Mouse (Mus musculus): ENCODE data around the gene Ncor2. TPM values are rescaled to one million over a fixed set of nuclear protein-coding genes. Genes with fewer than 3 reads are reported as not detected.

Gene Ncor2
- total RNA-seq, 2 experiments from 2014 or later = 118 to 134 TPM

DNA sequence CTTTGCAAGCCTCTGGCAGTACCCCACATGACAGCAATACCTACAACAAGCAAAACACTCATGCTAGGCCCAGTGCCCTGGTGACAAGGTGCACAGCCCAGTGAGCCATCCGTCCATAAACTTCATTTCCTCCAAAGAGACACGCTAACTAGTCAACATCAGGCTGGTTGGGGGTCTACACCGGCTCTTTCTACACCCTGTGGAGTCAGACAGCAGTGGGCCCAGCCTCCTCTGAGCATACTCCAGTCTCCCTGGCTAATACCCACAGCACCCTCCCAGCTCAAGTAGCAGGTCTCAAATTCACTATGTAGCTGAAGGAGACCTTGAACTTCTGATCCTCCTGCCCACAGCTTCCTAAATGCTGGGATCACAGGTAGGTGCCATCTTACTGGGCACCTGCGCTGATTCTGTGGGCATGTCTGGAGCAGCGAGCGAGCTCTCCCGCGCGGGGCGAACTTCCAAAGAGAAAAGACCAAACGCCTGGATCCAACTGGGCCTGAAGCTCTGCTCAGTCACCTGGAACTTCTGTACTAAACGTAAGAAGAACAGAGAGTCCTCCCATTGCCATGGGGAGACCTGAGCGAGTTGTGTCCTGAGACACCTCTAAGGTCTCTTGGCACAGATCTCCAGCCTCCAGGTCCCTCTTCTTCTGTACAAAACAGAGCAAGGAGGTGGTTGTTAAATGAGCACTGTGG, 46.3 kb downstream of the Ncor2 start:
- DNase-seq (ENCODE audit: low spot score) = no peak

DNA sequence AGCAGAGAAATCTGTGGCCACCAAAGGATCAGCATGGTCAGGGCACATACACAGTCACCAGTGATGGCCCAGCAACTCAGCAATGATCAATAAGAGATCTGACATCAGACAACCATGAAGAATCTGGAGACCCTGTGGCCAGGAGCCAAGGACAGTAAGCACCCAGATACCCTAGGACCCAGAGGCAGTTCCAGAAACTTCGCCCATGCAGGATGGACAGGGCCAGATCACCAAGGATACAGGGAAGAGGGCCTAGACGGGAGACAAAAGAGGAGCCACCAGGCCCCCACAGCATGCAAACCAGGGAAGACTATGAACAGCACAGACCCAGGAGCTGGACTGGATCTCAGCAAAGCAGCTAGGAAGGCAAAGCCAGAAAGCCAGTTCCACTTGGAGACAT, 47.0 kb downstream of the Ncor2 start:
- no peak for DNase-seq (ENCODE audit: low spot score)

DNA sequence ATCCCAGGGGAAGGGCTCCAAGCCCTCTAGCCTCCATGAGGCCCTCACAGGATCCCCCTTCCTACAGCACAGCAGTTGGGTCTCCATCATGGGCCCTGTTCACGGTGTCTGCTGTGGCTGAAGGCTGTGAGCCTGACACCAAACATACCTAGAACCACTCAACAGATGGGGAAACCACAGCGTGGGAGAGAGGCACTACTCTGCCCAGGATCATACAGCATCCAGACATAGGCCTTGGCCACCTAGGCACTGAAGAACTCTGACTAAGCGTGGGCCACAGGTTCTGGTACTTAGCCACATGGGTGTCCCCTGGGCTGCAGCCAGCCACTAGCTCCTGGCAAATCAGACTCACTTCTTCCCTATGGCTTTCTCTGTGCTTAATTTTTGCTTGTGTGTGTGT, 48.6 kb downstream of the Ncor2 start:
- DNase-seq (ENCODE audit: low spot score) = no peak

DNA sequence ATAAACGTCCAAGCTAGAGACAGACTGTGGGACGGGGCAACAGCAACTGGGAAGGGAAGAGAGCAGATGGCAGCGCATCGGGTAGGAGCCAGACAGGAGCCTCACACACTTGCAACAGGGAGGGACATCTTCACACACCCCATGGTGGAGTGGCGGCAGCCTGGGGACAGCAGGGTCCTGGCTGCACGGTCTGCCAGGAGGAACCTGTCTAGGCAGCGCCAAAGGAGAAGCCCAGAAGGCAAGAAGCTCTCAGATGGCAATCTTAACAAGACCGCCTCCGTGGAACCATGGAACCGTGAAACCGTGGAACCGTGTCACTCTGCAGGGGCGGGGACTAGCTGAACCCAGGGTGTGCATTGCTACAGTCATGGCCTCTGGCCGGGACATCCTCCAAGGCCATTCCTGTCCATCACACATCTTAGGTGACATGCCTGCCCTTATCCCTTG, 50.1 kb downstream of the Ncor2 start:
- no peak for DNase-seq (ENCODE audit: low spot score)

DNA sequence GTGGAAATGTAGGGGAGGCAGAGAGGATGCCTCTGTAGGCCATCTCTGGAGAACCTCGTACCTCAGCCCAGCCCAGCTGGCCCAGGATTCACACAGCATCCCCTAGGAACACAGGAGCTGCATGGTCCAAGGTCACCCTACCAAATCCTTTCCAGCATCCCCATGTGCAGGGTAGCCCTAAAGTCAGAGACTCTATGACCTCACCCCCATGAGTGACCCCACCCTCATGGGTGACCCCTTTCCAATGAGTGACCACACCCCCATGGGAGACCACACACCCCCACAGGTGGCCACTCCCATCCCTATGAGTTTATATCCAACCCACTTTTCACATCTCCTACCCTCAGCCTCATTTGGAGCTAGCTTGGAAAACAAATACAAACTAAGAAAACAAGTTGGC, 51.1 kb downstream of the Ncor2 start:
- no peak for DNase-seq (ENCODE audit: low spot score)

DNA sequence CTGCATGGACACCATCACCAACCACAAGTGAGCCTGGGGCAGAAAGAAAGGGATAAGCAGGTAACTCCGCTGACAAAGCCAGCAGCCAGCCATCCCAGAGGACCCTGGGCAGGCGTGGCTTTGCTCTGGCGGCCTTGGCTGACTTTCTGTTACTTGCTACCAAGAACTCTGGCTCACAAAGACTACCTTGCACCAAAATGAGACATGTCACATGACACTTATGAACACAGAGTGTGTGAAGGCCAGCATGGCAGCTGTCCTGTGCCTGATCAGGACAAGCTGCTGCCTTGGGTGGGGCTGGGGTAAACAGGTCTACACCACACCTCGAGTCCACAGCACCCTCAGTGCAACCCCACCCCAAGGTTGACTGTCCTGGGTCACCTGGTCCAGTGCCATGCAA, 51.6 kb downstream of the Ncor2 start:
- no peak for DNase-seq (ENCODE audit: low spot score)

DNA sequence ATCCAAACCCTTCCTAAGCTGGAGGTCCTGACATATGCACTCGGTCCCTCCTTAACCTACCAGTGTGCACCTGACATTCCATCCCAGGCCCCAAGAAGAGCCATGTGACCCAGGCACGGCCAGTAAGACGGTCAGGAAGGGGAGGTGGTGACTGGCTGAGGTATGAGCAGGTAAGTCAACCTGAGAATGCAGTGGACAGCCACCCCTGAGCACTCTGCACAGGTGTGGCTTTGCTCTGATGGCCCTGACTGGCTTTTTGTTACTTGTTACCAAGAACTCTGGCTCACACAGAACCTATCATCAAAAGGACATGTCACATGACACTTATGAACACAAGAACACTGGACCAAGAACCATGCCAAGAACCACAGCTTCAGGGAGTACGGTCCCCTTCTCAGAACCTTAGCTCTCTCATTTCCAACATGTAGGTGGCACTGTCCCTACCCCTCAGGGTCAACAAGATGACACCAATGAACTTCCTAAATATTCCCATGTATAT, 53.0 kb downstream of the Ncor2 start:
- no peak for DNase-seq (ENCODE audit: low spot score)

DNA sequence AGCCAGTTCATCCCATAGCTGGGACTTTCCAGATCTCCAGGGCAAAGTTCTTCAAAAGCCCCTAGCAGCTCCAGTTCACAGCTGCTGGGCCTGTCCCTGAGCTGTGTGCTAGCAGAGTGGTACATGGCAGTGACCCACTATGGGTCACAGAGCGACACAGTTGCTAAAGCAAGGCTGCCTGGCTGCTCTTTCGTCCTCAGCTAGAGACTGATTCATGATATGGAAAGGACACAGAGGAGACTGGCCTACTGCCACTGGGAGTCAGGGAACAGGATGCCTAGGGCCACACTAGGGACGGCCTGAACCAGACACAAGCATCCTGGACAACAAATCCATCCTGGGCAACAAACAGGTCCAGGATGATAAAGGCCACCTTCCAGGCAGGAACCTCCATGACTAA, 53.8 kb downstream of the Ncor2 start:
- DNase-seq (ENCODE audit: low spot score) = no peak

DNA sequence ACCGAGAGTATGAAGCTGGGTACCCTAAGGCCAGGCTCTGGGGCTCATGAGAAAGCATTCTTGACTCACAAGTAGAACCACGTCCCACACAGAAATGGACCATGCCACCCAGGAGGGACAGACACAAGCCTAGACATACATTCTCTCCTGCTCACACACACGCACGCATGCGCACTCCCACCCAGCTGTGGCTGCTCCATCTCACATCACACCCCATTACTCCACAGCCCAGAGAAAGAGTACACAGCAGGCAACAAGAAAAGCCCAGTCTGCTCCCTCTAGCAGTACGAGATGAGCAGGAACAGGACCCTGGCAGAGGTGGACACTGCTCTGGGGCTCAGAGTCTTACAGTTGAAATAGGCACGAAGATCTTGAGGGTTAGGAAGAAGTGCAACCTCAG, 55.0 kb downstream of the Ncor2 start:
- no peak for DNase-seq (ENCODE audit: low spot score)

DNA sequence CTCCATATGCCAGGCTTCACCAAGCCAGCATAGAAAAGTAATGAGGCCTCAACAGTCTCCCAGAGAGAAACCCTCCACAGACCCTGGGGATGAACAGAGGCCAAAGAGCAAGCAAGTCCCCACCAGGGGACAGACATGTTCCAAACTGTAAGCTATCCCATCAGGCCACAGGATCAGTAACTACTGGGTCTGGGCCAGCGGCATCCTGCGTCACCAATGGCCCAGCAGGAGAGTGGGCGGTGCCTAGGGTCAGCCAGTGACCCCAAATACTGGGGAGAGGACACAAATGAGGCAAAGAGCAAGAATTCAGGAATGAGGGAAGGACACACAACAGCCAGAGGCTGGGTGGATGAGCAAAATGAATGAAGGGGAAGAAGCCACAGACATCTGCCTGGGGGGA, 55.8 kb downstream of the Ncor2 start:
- DNase-seq (ENCODE audit: low spot score) = no peak

DNA sequence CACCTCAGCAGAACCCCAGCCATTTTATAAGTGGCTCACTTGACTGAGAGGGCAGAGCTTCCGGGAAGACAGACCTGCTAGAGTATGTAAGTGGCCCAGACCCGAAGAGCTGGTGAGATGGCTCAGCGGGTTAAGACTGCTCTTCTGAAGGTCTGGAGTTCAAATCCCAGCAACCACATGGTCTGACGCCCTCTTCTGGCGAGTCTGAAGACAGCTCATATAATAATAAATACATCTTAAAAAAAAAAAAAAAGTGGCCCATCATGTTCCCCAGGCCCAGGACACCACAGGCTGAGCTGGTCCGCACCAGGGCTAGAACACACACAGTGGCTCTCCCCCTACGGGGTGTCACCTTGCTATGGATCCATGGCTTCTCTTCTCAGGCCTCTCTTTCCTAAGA, 56.5 kb downstream of the Ncor2 start:
- DNase-seq (ENCODE audit: low spot score) = no peak

DNA sequence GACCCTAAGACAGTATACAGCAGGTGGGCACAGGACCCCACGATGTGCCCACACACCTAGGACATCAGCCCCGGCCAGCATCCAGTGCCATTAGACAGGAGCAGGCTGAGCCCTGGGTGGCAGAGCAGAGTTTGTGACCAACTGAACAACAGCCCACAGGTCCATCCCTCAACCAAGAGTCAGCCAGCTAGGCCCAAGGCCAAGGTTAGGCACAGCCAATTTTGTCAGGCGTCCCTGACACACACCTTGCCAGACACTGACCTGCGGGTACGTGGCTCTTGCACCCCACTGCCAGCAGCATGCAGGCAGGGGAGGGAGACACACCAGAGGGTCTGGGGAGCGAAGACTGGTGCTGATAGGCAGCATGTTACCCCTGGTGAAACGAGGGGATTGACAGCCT, 57.0 kb downstream of the Ncor2 start:
- DNase-seq (ENCODE audit: low spot score) = no peak

DNA sequence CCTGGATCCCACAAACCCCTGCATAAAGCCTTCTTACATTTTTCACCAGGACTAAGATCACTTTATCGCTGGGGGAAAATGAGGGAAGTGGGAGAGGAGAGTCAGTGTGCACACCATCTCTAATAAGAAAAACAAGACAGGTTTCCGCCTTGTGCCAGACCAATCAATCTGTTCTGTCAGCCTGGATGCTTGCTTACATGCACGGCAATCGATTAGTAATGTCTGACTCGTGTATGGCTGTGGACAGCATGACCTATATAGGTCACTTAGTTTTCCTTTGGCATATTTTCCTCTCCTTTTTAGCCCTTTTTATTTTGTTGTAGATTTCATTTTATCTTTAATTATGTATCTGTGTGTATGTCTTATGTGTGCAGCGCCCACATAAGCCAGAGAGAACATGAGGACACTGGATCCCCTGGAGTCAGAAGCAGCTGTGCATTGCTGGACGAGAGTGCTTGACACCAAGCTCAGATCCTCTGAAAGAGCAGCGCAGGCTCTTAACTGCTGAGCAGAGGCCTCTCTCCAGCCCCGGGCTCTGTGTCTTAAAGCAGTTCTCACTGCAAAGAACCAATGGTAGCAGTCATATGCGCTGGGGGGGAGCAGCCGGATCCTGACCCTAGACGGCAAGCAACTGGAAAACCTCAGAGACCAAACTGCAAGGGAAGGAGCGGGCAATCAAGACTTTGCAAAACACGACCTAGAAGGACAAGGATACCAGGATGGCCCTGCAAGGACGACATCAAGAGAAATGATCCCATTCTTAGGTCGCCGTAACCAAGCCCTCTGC, 58.3 kb downstream of the Ncor2 start:
- no peak for DNase-seq (ENCODE audit: low spot score)

DNA sequence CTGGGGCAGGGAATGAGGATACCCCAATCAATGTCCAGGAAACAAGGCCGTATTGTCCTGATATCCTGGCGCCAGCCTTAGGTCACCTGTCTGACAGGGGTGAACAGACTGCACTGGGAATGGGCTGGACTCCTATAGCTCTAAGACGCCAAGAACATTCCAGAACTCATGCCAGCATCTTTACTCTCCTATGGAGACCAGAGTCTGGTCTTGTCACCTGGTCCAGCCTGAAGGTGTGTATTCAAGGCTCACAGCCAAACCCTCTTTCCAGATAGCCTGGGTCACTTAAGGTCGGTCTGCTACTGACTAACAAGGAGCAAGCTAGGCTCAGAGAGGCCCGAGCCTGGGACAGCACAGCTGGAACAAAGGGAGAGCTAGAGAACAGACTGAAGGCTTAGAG, 61.8 kb downstream of the Ncor2 start:
- no peak for DNase-seq (ENCODE audit: low spot score)

DNA sequence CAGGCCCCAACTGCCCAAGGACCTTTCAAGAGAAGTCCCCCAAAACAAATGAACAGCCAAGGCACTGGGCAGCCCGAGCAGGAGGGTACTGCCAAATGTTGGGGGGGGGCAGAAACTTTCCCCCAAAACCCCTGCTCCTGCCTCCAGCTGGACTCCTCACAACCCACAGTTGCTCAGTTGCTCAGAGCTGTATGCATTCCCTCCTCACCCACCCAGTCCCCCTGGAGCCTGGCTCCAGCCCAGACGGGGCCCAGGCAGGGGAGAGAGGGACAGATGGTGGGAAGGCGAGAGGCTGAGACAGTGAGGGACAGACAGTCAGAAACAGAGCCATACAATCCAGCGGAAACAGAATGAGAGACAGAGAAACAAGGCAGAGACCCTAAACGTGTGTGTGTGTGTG, 66.0 kb downstream of the Ncor2 start:
- no peak for DNase-seq (ENCODE audit: low spot score)

DNA sequence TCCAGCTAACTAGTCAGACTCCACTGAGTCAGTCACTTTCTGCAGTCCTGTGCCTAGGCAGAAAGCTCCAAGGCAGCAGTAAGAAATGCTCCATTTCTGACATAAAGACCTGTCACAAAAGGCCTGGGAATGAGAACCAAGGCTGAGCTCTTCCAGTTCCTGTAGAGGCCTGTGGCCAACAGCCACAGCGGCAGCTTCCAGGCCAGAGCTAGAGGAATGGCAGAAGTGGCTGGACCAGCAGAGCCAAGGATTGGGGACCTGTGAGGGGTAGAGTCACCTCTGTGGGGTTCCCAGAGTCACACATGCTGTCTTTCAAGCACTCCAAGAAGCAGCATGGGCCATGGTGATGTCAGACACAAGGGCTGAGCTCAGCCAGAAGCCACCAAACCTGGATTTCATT, 66.4 kb downstream of the Ncor2 start:
- DNase-seq (ENCODE audit: low spot score) = no peak

DNA sequence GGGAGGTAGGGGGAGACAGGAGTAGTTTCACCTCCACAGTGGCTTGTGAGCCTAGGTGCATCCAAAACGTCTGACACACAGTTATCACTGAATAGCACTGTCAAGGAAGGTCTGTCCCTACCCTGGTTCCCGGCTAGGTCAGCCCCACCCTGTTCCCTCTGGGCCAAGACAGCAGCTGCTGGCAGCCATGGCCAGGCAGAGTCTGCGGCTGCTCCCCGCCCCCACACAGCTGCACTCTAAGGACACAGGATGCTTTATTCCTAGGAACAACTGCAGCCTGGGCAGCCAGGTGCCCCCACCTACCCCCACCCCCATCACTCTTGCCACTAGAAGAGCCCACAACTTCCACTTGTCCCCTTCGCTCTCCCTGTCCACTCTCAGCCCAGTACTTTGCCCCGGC, 67.9 kb downstream of the Ncor2 start:
- peak; percentile 79 for DNase-seq (ENCODE audit: low spot score)

DNA sequence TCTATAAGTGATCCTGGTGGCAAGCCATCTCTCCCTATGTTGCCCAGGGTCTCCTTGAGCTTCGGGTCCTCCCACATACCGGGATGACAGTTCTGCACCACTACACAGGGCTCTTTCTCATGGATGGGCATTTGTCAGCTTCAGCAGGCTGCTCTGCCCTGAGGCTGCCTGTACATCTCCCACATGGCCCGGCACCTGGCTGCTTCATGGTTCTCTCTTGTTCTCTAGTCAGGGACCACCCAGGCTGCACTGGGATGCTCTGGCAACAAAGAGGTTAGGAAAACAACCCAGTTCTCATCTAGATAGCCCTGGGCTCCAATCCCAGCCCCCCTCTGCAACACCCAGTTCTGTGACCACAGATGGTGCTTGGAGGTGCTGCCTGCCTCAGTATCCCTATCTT, 68.3 kb downstream of the Ncor2 start:
- DNase-seq (ENCODE audit: low spot score) = no peak

DNA sequence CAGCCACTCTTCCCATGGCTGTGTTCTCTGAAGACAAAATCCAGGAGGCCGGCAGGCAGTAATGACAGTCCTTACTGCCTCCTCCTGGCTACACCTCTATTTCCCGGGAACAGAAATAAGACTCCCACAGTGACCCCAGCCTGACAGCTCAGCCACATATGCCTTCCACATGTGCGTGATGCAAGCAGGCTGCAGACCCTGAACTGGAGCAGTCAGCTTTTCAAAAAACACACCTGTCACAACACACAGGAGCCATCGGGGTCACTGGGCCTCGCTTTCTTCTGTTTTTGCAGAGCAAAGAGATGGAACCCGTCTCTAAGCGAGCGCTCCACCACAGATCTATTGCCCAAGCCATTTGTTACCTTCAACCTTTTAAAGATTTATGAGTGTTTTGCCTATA, 68.8 kb downstream of the Ncor2 start:
- DNase-seq (ENCODE audit: low spot score) = no peak

DNA sequence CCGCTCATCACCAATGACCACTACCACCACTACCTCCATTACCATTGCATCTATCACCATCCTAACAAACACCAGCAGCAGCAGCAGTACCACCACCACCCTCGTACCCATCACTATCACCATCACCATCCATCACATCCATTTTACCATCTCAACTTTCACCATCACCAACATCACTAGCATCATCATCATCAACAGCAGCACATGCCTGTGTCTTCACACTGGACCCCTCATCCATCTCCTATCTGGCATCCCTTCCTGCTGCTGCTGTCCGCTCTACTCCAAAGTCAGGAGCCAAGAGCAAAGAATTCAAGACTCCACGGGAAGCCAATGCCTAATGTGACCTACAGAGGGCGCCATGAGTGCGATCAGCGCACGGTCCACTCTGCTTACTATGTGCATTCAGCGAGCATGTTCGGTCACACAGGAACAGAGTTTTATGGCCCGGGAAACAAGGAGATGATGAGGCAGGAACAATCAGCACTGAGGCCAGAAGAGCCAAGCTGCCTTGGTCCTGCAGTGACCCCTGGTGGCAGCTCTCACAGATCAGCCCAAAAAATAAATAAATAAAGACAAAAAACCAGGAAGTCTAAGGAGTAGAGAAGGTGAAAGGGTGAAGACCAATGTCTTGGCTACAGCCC, 71.9 kb downstream of the Ncor2 start:
- peak; percentile 74 for DNase-seq (ENCODE audit: low spot score)

DNA sequence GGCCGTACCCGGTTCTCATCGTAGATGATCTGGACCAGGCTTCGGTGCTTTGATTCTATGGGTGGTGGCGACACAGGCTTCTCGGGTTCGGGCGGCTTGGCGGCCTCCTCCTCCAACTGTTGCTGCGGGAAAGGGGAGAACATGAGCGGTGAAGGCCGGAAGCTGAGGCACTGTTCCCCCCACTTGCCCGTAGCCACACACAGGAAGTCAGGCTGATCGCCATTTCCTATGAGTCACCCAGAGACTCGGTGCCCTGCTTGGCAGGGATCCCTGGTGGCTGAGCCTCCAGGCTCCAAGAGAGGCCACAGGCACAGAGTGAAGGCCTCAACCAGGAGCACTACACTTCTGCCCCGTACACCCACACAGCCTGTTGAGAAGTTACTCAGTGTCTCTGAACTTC, 72.8 kb downstream of the Ncor2 start:
- peak; percentile 59 for DNase-seq (ENCODE audit: low spot score)

DNA sequence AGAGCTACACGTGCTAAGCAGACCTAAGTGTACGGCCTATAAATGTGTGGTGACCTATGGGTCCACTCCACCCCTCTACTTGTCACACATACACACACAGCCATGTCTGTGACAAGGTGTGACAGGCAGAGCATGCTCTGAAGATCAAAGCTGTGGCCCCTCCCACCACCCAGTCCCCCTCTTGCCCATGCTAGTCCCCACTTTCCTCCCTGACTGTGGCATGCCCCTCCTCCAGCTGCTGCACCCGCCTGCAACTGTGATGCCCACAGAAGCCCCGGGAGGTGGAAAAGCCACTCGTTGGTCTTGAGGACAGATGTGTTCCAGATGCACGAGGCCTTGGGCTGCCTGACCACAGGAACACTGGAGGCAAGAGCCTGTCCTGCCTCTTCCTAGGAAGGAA, 74.2 kb downstream of the Ncor2 start:
- DNase-seq (ENCODE audit: low spot score) = no peak

DNA sequence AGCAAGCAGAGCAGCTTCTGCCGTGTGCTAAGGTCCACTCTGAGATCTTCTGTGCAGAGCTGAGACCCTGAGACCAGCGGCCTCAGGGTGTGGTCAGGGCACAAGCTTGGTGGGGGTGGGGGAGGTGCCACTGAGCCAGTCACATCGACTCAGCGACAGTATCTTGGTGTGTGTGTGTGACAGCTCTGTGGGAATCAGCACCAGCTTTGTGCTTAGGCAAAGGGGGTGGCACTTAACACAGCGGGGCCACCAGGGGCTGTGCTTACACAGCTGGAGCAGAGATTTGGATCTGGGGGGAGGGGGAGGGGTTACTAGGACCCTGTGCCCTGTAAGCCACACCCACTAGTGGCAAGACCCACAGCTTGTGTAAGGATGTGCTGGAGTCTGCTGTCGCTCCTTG, 75.6 kb downstream of the Ncor2 start:
- DNase-seq (ENCODE audit: low spot score) = no peak

All from gastrocnemius, adult 18-20 months (tissue).